Mouse (Mus musculus) heart, embryonic 11.5 days (tissue): Measurements from ENCODE around the gene Ddx55. TPM values are rescaled to one million over a fixed set of nuclear protein-coding genes. Genes with fewer than 3 reads are reported as not detected.
A peak's percentile ranks its signal among the peaks of the same experiment; 100 is the strongest.

Experiments used
- ATAC-seq: fragments of 200-750 bp; cut with Nextera tagmentation; replicated peaks from 2 replicates; pipeline ENCODE4 v1.8.0; 2017; ENCODE audit warnings: moderate library complexity; ENCODE audit not compliant: insufficient number of reproducible peaks, low FRiP score, low TSS enrichment
- H3K27ac ChIP-seq: fragments of 300-500 bp; sonication (generic); 2 replicates; pipeline ENCODE4 v1.5.1; 2014; ENCODE audit warnings: mild to moderate bottlenecking, low read depth, low read length
- H3K27me3 ChIP-seq: fragments of 300-500 bp; sonication (generic); 2 replicates; pipeline ENCODE4 v1.6.1; 2014; ENCODE audit warnings: mild to moderate bottlenecking, low read length, mixed read lengths; ENCODE audit not compliant: control insufficient read depth, insufficient read depth
- H3K36me3 ChIP-seq: fragments of 300-500 bp; sonication (generic); 2 replicates; pipeline ENCODE4 v1.6.1; 2014; ENCODE audit warnings: mild to moderate bottlenecking, low read length, moderate library complexity, mixed read lengths; ENCODE audit not compliant: control insufficient read depth, insufficient read depth
- H3K4me1 ChIP-seq: fragments of 300-500 bp; sonication (generic); 2 replicates; pipeline ENCODE4 v1.6.1; 2014; ENCODE audit warnings: low read length; ENCODE audit not compliant: control insufficient read depth, insufficient read depth
- H3K4me2 ChIP-seq: fragments of 300-500 bp; sonication (generic); 2 replicates; pipeline ENCODE4 v1.6.1; 2014; ENCODE audit warnings: mild to moderate bottlenecking, moderate library complexity
- H3K4me3 ChIP-seq: fragments of 300-500 bp; sonication (generic); 2 replicates; pipeline ENCODE4 v1.5.1; 2014; ENCODE audit warnings: low read depth, low read length
- H3K9ac ChIP-seq: fragments of 300-500 bp; sonication (generic); 2 replicates; pipeline ENCODE4 v1.6.1; 2014; ENCODE audit warnings: mild to moderate bottlenecking, low read depth, low read length, moderate library complexity
- H3K9me3 ChIP-seq: fragments of 300-500 bp; sonication (generic); replicated peaks from 2 replicates; pipeline ENCODE4 v1.6.1; 2016; ENCODE audit warnings: low read length; ENCODE audit not compliant: control insufficient read depth
- WGBS: fragments of 180-500 bp; shearing (Covaris S2); extraction: QIAGEN DNeasy Blood & Tissue Kit; methylation state at CpG from one replicate; pipeline ENCODE4 v1.1.7; 2014; ENCODE audit not compliant: insufficient replicate concordance; 5-methylcytosine and 5-hydroxymethylcytosine counted together
- polyA plus RNA-seq: library from polyadenylated mRNA; unstranded; fragments of >200 nt; fragmentation: Nextera tagmentation; extraction: Ambion mirVana; gene quantifications from 2 replicates; pipeline ENCODE4 v1.2.1, GENCODE M21; 2014

The Ddx55 gene
- polyA plus RNA-seq, 1 experiment from 2014 or later, result 8.4 TPM

DNA sequence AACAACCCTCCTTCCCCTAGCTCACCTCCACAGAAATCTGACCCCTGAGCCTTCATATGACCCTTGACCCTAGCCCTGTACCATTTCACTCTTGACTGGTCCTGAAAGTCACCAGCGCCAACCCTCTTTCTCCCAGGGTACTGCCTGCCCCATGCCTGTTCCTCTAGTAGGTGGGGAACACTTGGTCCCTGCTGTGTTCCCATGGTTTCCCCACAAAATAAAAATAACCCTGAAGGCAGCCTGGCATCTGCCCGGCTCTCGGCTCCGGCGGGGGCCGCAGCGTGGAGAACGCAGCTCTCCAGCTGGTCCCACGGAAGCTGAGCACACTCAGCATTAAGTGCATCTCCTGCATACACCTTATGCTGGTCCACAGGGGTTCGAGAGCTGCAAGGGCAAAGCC is 34.0 kb upstream of the Ddx55 start:
- Histone ChIP-seq H3K27ac (no peak overlapping the region), H3K4me2 (no peak overlapping the region), H3K4me1 (no peaks in the 10 kb centered on the region), H3K4me3 (no peak overlapping the region), H3K27me3 (no peaks in the 10 kb centered on the region), H3K36me3 (peaks cover 10% of the 10 kb centered on the region), H3K9ac (no peak overlapping the region), H3K9me3 (no peaks in the 10 kb centered on the region)
- ATAC-seq, result no peak
- 83% methylated on average over 10 of the region's 10 CpGs for WGBS

- Histone ChIP-seq H3K9ac (no peak overlapping the region), H3K27ac (no peak overlapping the region), H3K27me3 (no peaks in the 10 kb centered on the region), H3K9me3 (no peaks in the 10 kb centered on the region), H3K4me1 (no peaks in the 10 kb centered on the region), H3K4me2 (no peak overlapping the region), H3K36me3 (0 out of 2 replicates have a peak, but pooled peaks cover 2% of the 10 kb centered on the region), H3K4me3 (no peak overlapping the region)
- 79% methylated on average over 4 of the region's 4 CpGs for WGBS
- ATAC-seq, result no peak
Measured at GRCm38 (mm10) chr5:124521588-124521987, 31.1 kb upstream of the Ddx55 start.

- no peak overlapping the region for H3K9ac ChIP-seq
- no peaks in the 10 kb centered on the region for H3K27me3 ChIP-seq
- no peak overlapping the region for H3K27ac ChIP-seq
- no peak for ATAC-seq
- no peak overlapping the region for H3K4me3 ChIP-seq
- no peaks in the 10 kb centered on the region for H3K36me3 ChIP-seq
- H3K9me3 ChIP-seq, result no peaks in the 10 kb centered on the region
- no peak overlapping the region for H3K4me2 ChIP-seq
- 92% methylated on average over 8 of the region's 8 CpGs for WGBS
- no peaks in the 10 kb centered on the region for H3K4me1 ChIP-seq
Measured at GRCm38 (mm10) chr5:124523032-124523431, 29.6 kb upstream of the Ddx55 start.

DNA sequence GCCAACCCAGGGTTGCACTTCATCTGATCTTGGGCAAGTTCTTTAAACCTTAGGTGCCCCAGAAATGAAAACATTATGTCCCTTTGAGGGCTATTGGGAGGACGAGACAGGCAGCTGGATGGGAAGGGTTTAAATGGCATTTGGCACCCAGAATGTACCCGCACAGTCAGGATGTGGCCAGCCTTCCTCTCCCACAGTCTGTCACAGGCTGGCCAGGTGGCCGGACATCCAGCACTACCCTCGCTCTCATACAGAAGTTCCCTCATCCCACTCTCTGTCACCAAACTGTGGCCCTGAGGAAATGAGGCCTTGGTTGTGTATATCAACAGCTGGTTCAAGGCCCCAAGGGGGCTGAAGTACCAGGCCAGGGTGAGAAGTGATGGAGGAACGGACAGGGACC is 27.7 kb upstream of the Ddx55 start:
- H3K9ac ChIP-seq, result no peak overlapping the region
- no peaks in the 10 kb centered on the region for H3K27me3 ChIP-seq
- H3K9me3 ChIP-seq, result no peaks in the 10 kb centered on the region
- no peak overlapping the region for H3K27ac ChIP-seq
- no peaks in the 10 kb centered on the region for H3K36me3 ChIP-seq
- H3K4me3 ChIP-seq, result no peak overlapping the region
- peaks cover 15% of the 10 kb centered on the region for H3K4me1 ChIP-seq
- H3K4me2 ChIP-seq, result no peak overlapping the region
- WGBS, result 81% methylated on average over 5 of the region's 5 CpGs
- no peak for ATAC-seq

- WGBS, result 73% methylated on average over 4 of the region's 4 CpGs
- peaks cover 27% of the 10 kb centered on the region for H3K4me1 ChIP-seq
- no peaks in the 10 kb centered on the region for H3K27me3 ChIP-seq
- H3K27ac ChIP-seq, result peak overlapping the region; percentile 31; the same call in 1 of the 2 replicates
- H3K4me3 ChIP-seq, result peak overlapping the region; percentile 86; the same call in 1 of the 2 replicates
- peak overlapping the region; percentile 70 for H3K4me2 ChIP-seq
- H3K9ac ChIP-seq, result peak overlapping the region; percentile 90; the same call in 1 of the 2 replicates
- no peaks in the 10 kb centered on the region for H3K9me3 ChIP-seq
- no peaks in the 10 kb centered on the region for H3K36me3 ChIP-seq
- no peak for ATAC-seq
Measured at GRCm38 (mm10) chr5:124528351-124528750, 24.3 kb upstream of the Ddx55 start.

- Histone ChIP-seq H3K4me1 (peaks cover 27% of the 10 kb centered on the region), H3K9me3 (no peaks in the 10 kb centered on the region), H3K36me3 (no peaks in the 10 kb centered on the region), H3K27ac (peak overlapping the region; percentile 31; the same call in 1 of the 2 replicates), H3K27me3 (no peaks in the 10 kb centered on the region), H3K4me2 (peak overlapping the region; percentile 70), H3K9ac (peak overlapping the region; percentile 90), H3K4me3 (peak overlapping the region; percentile 86)
- 42% methylated on average over 9 of the region's 9 CpGs for WGBS
- no peak for ATAC-seq
Measured at GRCm38 (mm10) chr5:124528791-124529190, 23.9 kb upstream of the Ddx55 start.

DNA sequence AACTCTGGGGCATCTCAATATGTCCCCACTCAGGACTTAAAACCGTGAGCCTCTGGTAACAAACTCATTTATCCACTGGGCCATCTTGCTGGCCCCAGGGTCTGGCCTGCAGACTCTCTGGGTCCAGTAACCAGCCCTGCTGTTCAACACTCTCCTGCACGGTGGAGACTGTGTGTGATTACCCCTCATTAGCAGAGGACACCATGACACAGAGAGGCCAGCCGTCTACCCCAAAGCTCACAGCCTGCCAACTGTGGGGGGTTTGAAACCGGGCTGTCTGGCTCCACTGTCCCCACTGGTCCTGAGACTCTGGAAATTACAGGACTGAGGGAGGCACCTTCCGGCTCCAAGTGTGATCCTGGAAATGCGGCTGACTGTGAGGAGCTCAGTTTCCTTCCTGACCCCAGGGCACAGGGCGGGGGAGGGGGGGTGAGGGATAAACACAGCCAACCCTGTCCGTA is 23.4 kb upstream of the Ddx55 start:
- peak overlapping the region; percentile 31; the same call in 1 of the 2 replicates for H3K27ac ChIP-seq
- ATAC-seq, result no peak
- peaks cover 27% of the 10 kb centered on the region for H3K4me1 ChIP-seq
- H3K4me3 ChIP-seq, result peak overlapping the region; percentile 86
- H3K36me3 ChIP-seq, result no peaks in the 10 kb centered on the region
- H3K4me2 ChIP-seq, result peak overlapping the region; percentile 70
- no peaks in the 10 kb centered on the region for H3K9me3 ChIP-seq
- H3K9ac ChIP-seq, result peak overlapping the region; percentile 90
- 20% methylated on average over 8 of the region's 8 CpGs for WGBS
- no peaks in the 10 kb centered on the region for H3K27me3 ChIP-seq

DNA sequence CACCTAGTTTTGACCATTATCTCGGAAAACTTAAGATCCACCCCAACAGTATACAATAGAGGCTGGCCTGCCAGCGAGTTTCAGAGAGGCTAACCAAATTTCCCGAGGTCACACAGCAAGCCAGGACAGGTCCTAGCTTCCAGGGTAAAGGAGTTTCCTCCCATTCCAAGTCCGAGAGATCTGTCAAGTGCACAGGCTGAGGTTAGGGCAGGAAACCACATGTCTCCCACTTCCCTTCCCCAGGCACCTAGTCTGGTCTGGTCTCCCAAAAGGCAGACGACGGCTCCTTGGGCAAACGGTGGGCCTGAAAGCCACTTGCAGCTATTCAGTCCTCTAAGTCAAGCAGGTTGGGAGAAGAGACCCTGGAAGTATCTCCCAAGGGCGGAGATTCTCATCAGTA is 23.0 kb upstream of the Ddx55 start:
- Histone ChIP-seq H3K27me3 (no peaks in the 10 kb centered on the region), H3K4me3 (peak overlapping the region; percentile 86), H3K4me1 (peaks cover 27% of the 10 kb centered on the region), H3K36me3 (no peaks in the 10 kb centered on the region), H3K9me3 (no peaks in the 10 kb centered on the region), H3K27ac (peak overlapping the region; percentile 15; the same call in 1 of the 2 replicates), H3K9ac (peak overlapping the region; percentile 90), H3K4me2 (peak overlapping the region; percentile 70)
- ATAC-seq, result no peak
- WGBS, result 40% methylated on average over 8 of the region's 8 CpGs
